Mouse (Mus musculus): ENCODE data around the gene Slc9a1. TPM values are rescaled to one million over a fixed set of nuclear protein-coding genes. Genes with fewer than 3 reads are reported as not detected.

Slc9a1 gene
- polyA plus RNA-seq, 1 experiment from 2014 or later, result 9.1 TPM

DNA sequence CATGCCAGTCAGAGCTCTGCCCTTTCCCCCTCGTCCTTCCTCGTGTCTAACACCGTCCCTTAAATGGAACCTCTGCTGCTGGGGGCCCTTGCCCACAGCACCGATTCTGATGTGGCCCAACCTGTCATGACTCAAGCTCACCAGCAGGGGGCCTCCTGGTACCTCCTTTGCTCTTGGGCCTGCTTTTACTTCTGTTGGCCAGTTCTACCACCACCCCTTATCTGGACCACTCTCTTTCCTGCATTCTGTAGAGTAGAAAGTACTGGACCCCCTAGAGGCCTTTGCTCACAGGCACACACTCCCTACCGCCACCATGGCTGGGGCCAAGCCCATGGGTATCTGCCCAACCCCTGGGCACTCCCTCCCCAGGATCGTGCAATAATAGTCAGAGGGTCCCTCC lies 53.6 kb downstream of the Slc9a1 start:
- H3K4me2 ChIP-seq (ENCODE audit: low read depth, low read length), result no peak overlapping the region
- no peak overlapping the region for H3K27ac ChIP-seq (ENCODE audit: low read length)
- WGBS, result 53% methylated on average over 6 of the region's 6 CpGs
- no peaks in the 10 kb centered on the region for H3K27me3 ChIP-seq (replicated peaks; ENCODE audit: control insufficient read depth, insufficient read depth, low read length)
- no peaks in the 10 kb centered on the region for H3K9me3 ChIP-seq (ENCODE audit: control insufficient read depth, low read length)
- H3K4me1 ChIP-seq (ENCODE audit: control insufficient read depth, insufficient read depth, low read length), result peaks cover 3% of the 10 kb centered on the region; the same call in 1 of the 2 replicates
- no peak overlapping the region for H3K4me3 ChIP-seq (ENCODE audit: low read length)
- H3K36me3 ChIP-seq (ENCODE audit: control insufficient read depth, insufficient read depth, low read length), result peaks cover 7% of the 10 kb centered on the region; the same call in 1 of the 2 replicates
- no peak overlapping the region for H3K9ac ChIP-seq (ENCODE audit: low read depth, low read length)
- 0 out of 2 replicates have a peak, but pooled peaks have one; percentile 18 for ATAC-seq

DNA sequence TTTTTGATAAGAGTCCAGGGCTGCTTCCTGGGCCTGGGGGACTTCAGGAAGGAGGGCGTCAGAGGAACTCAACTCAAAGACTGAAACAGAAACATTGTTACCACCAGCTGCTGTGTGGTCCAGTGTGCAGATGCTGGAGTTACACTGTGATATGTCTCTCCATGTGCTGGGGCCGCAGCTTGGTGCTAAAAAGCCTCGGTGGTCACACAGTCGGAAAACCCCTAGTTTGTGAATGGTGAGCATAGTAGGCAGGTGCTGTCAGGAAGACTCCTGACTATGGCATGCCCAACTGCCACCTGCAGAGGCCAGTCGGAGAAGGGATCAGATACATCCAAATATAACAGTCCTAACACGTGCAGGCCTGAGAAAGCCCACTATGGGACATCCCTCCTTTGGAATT lies 54.2 kb downstream of the Slc9a1 start:
- Histone ChIP-seq H3K36me3 (ENCODE audit: control insufficient read depth, insufficient read depth, low read length) (peaks cover 7% of the 10 kb centered on the region; the same call in 1 of the 2 replicates), H3K27ac (ENCODE audit: low read length) (no peak overlapping the region), H3K9me3 (ENCODE audit: control insufficient read depth, low read length) (no peaks in the 10 kb centered on the region), H3K4me2 (ENCODE audit: low read depth, low read length) (no peak overlapping the region), H3K4me1 (ENCODE audit: control insufficient read depth, insufficient read depth, low read length) (peaks cover 3% of the 10 kb centered on the region; the same call in 1 of the 2 replicates), H3K4me3 (ENCODE audit: low read length) (no peak overlapping the region), H3K27me3 (replicated peaks; ENCODE audit: control insufficient read depth, insufficient read depth, low read length) (no peaks in the 10 kb centered on the region), H3K9ac (ENCODE audit: low read depth, low read length) (no peak overlapping the region)
- ATAC-seq, result no peak
- 77% methylated on average over 6 of the region's 6 CpGs for WGBS

DNA sequence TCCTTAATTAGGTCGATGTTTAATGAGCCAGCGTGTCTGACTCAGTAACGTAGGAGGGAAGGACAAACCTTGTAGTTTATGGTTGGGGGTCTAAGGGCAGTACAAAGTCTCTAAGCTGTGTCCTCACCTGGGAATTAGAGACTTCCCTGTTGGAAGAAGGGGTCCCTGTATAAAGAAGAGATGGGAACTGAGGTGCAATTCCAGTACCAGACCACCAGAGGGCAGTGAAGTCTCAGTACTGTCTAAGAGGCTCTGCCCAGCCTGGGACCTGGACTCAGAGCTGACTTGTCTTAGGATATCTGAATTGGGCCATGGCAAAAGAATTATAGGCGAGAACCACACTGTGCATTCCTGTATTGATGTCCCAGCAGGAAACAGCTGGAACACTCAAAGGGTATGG lies 54.6 kb downstream of the Slc9a1 start:
- ATAC-seq, result peak; percentile 56
- H3K4me1 ChIP-seq (ENCODE audit: control insufficient read depth, insufficient read depth, low read length), result peaks cover 3% of the 10 kb centered on the region; the same call in 1 of the 2 replicates

DNA sequence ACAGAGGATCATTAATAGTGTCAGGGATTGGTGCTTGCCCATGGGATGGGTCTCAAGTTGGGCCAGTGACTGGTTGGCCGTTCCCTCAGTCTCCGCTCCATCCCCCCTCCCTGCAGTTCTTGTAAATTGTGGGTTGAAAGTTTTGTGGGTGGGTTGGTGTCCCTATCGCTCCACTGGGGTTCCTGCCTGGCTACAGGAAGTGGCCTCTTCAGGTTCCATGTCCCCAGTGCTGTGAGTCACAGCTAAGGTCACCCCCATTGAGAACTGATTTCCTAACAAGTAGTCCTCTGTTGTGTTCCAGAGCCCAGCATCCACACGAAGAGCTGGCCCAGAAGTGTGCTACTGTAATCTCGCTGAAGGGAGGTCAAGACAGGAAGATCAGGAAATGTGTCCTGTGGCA lies 56.6 kb downstream of the Slc9a1 start:
- Histone ChIP-seq H3K36me3 (ENCODE audit: control insufficient read depth, insufficient read depth, low read length) (peaks cover 7% of the 10 kb centered on the region; the same call in 1 of the 2 replicates), H3K9me3 (ENCODE audit: control insufficient read depth, low read length) (no peaks in the 10 kb centered on the region), H3K9ac (ENCODE audit: low read depth, low read length) (no peak overlapping the region), H3K4me1 (ENCODE audit: control insufficient read depth, insufficient read depth, low read length) (peaks cover 3% of the 10 kb centered on the region; the same call in 1 of the 2 replicates), H3K4me3 (ENCODE audit: low read length) (no peak overlapping the region), H3K27ac (ENCODE audit: low read length) (no peak overlapping the region), H3K27me3 (replicated peaks; ENCODE audit: control insufficient read depth, insufficient read depth, low read length) (no peaks in the 10 kb centered on the region), H3K4me2 (ENCODE audit: low read depth, low read length) (no peak overlapping the region)
- WGBS, result 69% methylated on average over 5 of the region's 5 CpGs
- no peak for ATAC-seq

More for the DNA sequence above, 54.6 kb downstream of the Slc9a1 start:
- Histone ChIP-seq H3K4me3 (ENCODE audit: low read length) (no peak overlapping the region), H3K36me3 (ENCODE audit: control insufficient read depth, insufficient read depth, low read length) (peaks cover 7% of the 10 kb centered on the region; the same call in 1 of the 2 replicates), H3K27ac (ENCODE audit: low read length) (no peak overlapping the region), H3K9me3 (ENCODE audit: control insufficient read depth, low read length) (no peaks in the 10 kb centered on the region), H3K4me2 (ENCODE audit: low read depth, low read length) (no peak overlapping the region), H3K27me3 (replicated peaks; ENCODE audit: control insufficient read depth, insufficient read depth, low read length) (no peaks in the 10 kb centered on the region), H3K9ac (ENCODE audit: low read depth, low read length) (no peak overlapping the region)
- WGBS, result 40% methylated on average over 4 of the region's 4 CpGs

DNA sequence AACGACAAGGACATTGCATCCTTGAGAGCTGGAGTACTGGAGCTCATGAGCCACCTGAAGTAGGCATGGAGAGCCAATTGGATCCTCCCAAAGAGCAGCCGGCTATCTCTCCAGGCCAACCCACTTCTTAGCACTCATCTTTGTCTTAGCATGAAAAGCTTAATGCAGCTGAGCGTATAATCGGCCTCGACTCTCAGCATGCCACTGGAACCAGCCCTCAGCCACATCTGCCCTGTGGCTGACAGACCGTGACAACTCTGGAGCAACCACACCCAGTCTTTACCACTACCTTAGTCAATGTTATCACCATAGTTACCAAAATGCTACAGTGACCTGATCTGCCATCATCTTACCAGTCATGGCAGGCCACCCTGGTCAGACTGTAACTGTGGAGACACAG lies 62.0 kb downstream of the Slc9a1 start:
- no peaks in the 10 kb centered on the region for H3K4me1 ChIP-seq (ENCODE audit: control insufficient read depth, insufficient read depth, low read length)
- H3K9me3 ChIP-seq (ENCODE audit: control insufficient read depth, low read length), result no peaks in the 10 kb centered on the region
- no peak overlapping the region for H3K27ac ChIP-seq (ENCODE audit: low read length)
- no peak overlapping the region for H3K4me2 ChIP-seq (ENCODE audit: low read depth, low read length)
- 87% methylated on average over 6 of the region's 6 CpGs for WGBS
- no peaks in the 10 kb centered on the region for H3K36me3 ChIP-seq (ENCODE audit: control insufficient read depth, insufficient read depth, low read length)
- no peak overlapping the region for H3K4me3 ChIP-seq (ENCODE audit: low read length)
- H3K27me3 ChIP-seq (replicated peaks; ENCODE audit: control insufficient read depth, insufficient read depth, low read length), result no peaks in the 10 kb centered on the region
- H3K9ac ChIP-seq (ENCODE audit: low read depth, low read length), result no peak overlapping the region
- ATAC-seq, result no peak

DNA sequence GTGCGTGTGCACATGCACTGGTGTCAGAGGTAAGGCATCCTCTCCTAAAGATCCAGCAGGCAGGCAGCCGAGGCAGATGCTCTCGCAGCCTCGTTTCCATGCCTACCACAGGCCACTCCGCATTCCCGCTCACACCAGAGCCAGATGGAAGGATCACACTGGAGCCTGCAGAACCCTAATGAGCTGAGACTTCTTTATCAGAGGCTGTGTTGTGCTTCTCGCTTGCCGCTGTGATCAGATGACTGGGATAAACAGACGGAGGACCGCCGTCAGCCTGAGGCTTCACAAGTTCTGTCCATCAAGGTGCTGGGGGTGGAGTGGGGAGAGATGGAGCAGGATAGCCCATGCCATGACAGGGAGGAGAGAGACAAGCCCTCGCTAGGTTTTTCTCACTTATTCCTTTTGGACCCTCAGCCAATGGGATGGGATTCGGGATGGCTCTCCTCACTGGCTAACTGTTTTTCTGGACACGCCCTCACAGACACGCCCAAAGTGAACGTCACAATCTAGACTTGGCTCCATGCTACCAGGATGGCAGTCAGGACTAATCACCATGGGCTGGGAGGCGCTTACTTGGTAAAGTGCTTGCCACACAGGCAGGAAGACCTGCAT lies 63.2 kb downstream of the Slc9a1 start:
- no peak overlapping the region for H3K9ac ChIP-seq (ENCODE audit: low read depth, low read length)
- no peaks in the 10 kb centered on the region for H3K4me1 ChIP-seq (ENCODE audit: control insufficient read depth, insufficient read depth, low read length)
- H3K4me2 ChIP-seq (ENCODE audit: low read depth, low read length), result no peak overlapping the region
- no peak overlapping the region for H3K27ac ChIP-seq (ENCODE audit: low read length)
- no peak overlapping the region for H3K4me3 ChIP-seq (ENCODE audit: low read length)
- WGBS, result 18% methylated on average over 17 of the region's 17 CpGs
- peak; percentile 42; the same call in 1 of the 2 replicates for ATAC-seq
- no peaks in the 10 kb centered on the region for H3K27me3 ChIP-seq (replicated peaks; ENCODE audit: control insufficient read depth, insufficient read depth, low read length)
- no peaks in the 10 kb centered on the region for H3K36me3 ChIP-seq (ENCODE audit: control insufficient read depth, insufficient read depth, low read length)
- H3K9me3 ChIP-seq (ENCODE audit: control insufficient read depth, low read length), result no peaks in the 10 kb centered on the region

DNA sequence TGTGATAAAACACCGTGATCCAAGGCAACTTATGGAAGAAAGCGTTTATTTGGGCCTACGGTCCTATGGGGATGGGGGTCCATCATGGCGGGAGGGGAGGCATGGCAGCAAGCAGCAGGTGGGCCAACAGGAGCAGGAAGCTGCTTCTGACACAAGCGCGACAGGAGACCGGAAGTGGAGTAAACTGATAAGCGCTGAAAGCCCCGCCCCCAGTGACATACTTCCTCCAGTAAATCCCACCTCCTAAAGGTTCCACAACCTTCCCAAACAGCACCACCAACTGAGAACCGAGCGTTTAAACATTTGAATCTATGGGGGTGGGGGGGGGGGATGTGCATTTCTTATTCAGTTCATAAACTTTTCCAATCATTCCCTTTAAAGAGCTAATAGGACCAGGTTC lies 66.4 kb downstream of the Slc9a1 start:
- Histone ChIP-seq H3K27me3 (replicated peaks; ENCODE audit: control insufficient read depth, insufficient read depth, low read length) (no peaks in the 10 kb centered on the region), H3K4me1 (ENCODE audit: control insufficient read depth, insufficient read depth, low read length) (peaks cover 27% of the 10 kb centered on the region), H3K9me3 (ENCODE audit: control insufficient read depth, low read length) (no peaks in the 10 kb centered on the region), H3K4me3 (ENCODE audit: low read length) (no peak overlapping the region), H3K27ac (ENCODE audit: low read length) (no peak overlapping the region), H3K4me2 (ENCODE audit: low read depth, low read length) (no peak overlapping the region), H3K36me3 (ENCODE audit: control insufficient read depth, insufficient read depth, low read length) (no peaks in the 10 kb centered on the region), H3K9ac (ENCODE audit: low read depth, low read length) (no peak overlapping the region)
- ATAC-seq, result no peak
- 93% methylated on average over 11 of the region's 11 CpGs for WGBS

DNA sequence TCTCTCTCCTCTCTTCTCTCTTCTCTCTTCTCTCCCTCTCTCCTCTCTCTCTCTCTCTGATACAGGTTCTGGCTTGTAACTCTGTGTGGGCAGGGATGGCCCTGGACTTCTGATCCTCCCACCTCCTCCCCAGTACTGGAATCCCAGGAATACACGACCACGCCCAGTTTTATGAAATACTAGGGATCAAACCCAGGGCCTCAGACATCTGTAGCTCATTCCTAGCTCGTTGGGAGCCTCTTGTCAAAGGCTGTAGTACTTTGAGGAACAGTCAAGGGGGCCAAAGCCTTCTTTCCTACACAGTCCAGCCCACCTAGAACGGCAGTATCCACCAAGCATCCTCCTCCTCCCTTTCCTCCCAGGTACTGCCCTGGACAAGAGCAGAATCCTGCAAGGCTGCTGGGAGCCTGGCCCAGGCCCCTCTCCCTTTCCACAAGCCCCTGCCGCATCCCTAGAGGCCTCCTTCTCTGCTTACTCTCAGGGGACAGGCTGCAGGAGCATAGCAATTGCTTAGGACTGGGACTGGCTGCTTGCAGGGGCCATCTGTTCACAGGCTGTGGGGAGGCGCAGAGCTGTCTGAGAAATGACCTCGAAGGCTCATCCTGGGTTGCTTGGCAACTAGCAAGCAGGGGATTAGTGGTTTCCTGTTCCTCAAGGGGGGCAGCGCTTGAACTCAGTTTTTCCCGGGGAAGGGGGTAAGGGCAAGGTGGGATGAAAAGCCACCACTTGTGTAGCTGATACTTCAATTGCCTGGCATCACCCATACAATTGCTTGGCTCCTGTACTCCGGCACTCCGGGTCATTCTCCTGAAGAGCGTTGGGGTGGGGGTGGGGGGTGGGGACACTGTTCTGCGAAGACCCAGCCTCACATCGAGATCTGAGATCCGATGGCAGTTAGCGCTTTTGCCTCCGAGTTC lies 70.2 kb downstream of the Slc9a1 start:
- H3K27ac ChIP-seq (ENCODE audit: low read length), result peak overlapping the region; percentile 96
- H3K4me3 ChIP-seq (ENCODE audit: low read length), result peak overlapping the region; percentile 32
- H3K36me3 ChIP-seq (ENCODE audit: control insufficient read depth, insufficient read depth, low read length), result no peaks in the 10 kb centered on the region
- WGBS, result 7% methylated on average over 17 of the region's 17 CpGs
- peak overlapping the region; percentile 55 for H3K4me2 ChIP-seq (ENCODE audit: low read depth, low read length)
- peak overlapping the region; percentile 65 for H3K9ac ChIP-seq (ENCODE audit: low read depth, low read length)
- H3K4me1 ChIP-seq (ENCODE audit: control insufficient read depth, insufficient read depth, low read length), result peaks cover 34% of the 10 kb centered on the region
- ATAC-seq, result peak; percentile 81
- H3K9me3 ChIP-seq (ENCODE audit: control insufficient read depth, low read length), result no peaks in the 10 kb centered on the region
- no peaks in the 10 kb centered on the region for H3K27me3 ChIP-seq (replicated peaks; ENCODE audit: control insufficient read depth, insufficient read depth, low read length)

DNA sequence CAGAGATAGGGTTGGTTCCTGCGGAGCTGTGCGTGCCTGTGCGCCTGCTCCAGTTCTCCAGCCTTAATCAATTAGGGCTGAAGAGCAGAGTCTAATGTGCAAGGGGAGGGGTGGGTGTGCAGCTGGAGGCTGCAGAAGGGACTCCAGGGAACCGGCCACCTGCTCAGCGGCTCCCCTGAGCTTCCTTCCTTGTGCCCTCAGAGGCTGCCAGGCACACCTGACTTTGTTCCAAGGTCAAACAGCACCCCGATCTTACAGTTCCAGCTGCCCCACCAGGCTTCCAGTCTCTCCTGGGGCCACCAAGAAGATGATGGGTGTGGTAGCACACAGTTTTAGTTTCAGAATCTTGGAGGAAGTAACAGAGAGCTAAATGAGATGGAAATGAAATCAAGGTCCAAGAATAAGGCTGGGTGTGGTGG lies 70.9 kb downstream of the Slc9a1 start:
- peak overlapping the region; percentile 65 for H3K9ac ChIP-seq (ENCODE audit: low read depth, low read length)
- ATAC-seq, result peak; percentile 95
- 2% methylated on average over 6 of the region's 6 CpGs for WGBS
- no peaks in the 10 kb centered on the region for H3K27me3 ChIP-seq (replicated peaks; ENCODE audit: control insufficient read depth, insufficient read depth, low read length)
- peak overlapping the region; percentile 55 for H3K4me2 ChIP-seq (ENCODE audit: low read depth, low read length)
- no peaks in the 10 kb centered on the region for H3K9me3 ChIP-seq (ENCODE audit: control insufficient read depth, low read length)
- H3K36me3 ChIP-seq (ENCODE audit: control insufficient read depth, insufficient read depth, low read length), result no peaks in the 10 kb centered on the region
- H3K4me1 ChIP-seq (ENCODE audit: control insufficient read depth, insufficient read depth, low read length), result peaks cover 34% of the 10 kb centered on the region
- H3K27ac ChIP-seq (ENCODE audit: low read length), result peak overlapping the region; percentile 96
- H3K4me3 ChIP-seq (ENCODE audit: low read length), result peak overlapping the region; percentile 32
